Mouse (Mus musculus): ENCODE results near the gene Gabarap. TPM values are rescaled to one million over a fixed set of nuclear protein-coding genes. Genes with fewer than 3 reads are reported as not detected.

The Gabarap gene
- total and polyA plus RNA-seq, 2 experiments: 175 to 430 TPM

- Histone ChIP-seq H3K27me3 (ENCODE audit: control insufficient read depth, insufficient read depth, low read length) (no peaks in the 10 kb centered on the region), H3K9ac (ENCODE audit: low read depth, low read length) (peak overlapping the region; percentile 24), H3K79me2 (ENCODE audit: control insufficient read depth, insufficient read depth, low read length) (peaks cover 16% of the 10 kb centered on the region; the same call in 1 of the 2 replicates), H3K4me3 (ENCODE audit: insufficient read depth, low read depth, low read length) (peak overlapping the region; percentile 1; the same call in 1 of the 2 replicates), H3K4me1 (ENCODE audit: control insufficient read depth, insufficient read depth, low read length) (peaks cover 5% of the 10 kb centered on the region; the same call in 1 of the 2 replicates), H3K36me3 (ENCODE audit: control insufficient read depth, insufficient read depth, low read length) (peaks cover 23% of the 10 kb centered on the region), H3K27ac (replicated peaks; ENCODE audit: insufficient read depth, low read depth, low read length) (peak overlapping the region; percentile 19; the same call in 1 of the 2 replicates)
- TF ChIP-seq CTCF (IDR thresholded peaks at IDR 0.05; ENCODE audit: low read depth, low read length): no peak
- no peak for TF ChIP-seq POLR2A (IDR thresholded peaks at IDR 0.05; ENCODE audit: extremely low read depth, insufficient read depth, low read length)
- peak; percentile 64 for DNase-seq (ENCODE audit: extremely low read depth, low read depth, low spot score)
- WGBS: 10% methylated on average over 10 of the region's 10 CpGs
These were observed 1.5 kb downstream of the Gabarap start for GRCm38 (mm10) chr11:69992396-69992795.

DNA sequence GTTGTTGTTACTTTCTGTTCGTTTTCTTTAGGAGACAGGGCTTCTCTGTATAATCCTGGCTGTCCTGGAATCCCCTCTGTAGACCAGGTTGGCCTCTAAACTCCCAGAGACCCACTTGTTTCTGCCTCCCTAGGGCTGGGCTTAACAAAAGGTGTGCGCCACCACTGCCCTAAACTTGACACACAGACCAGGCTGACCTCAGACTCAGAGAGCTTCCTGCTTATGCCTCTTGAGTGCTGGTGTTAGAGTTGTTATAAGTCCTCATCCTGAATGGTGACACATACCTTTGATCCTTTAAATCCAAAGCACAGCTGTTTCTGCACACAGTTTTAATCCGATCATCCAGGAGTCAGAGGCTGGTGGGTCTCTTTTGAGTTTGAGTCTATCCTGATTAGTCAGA lies 2.0 kb downstream of the Gabarap start:
- Histone ChIP-seq H3K4me3 (ENCODE audit: insufficient read depth, low read depth, low read length) (no peak overlapping the region), H3K27ac (replicated peaks; ENCODE audit: insufficient read depth, low read depth, low read length) (no peak overlapping the region; the same call in 1 of the 2 replicates)

DNA sequence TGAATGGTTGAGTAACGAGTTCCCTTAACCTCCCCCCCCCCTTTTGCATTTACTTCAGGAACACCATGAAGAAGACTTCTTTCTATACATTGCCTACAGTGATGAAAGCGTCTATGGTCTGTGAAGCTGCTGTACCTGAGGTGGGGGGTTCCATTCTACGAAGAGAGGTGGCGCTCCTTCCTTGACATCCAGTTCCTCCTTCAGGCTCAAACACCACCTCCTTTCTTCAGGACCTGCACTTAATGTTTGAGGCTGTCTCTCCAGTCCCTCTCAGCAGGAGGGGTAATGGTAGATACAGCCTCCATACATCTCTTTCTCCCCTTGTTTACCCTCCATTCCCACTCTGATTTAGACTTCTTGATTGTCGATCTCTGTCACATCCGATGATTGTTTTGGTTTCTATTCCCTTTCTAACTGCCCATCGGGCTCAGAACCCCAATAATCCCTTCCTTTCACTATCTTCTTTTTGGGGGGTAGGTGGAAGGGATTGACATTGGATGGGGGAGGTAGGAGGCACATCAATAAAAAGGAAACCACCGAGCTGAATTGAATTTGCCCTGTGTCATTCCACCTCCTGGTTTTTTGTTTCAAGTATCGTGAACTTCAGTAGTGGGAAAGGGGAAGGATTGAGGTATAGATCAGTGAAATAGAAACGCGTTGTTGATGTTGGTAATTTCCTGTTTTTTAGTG lies 3.6 kb downstream of the Gabarap start:
- 81% methylated on average over 11 of the region's 11 CpGs for WGBS
- no peak overlapping the region for H3K27ac ChIP-seq (replicated peaks; ENCODE audit: insufficient read depth, low read depth, low read length)

More for the DNA sequence above, 2.0 kb downstream of the Gabarap start:
- 82% methylated on average over 3 of the region's 3 CpGs for WGBS
- H3K27me3 ChIP-seq (ENCODE audit: control insufficient read depth, insufficient read depth, low read length): no peaks in the 10 kb centered on the region
- H3K79me2 ChIP-seq (ENCODE audit: control insufficient read depth, insufficient read depth, low read length): peaks cover 16% of the 10 kb centered on the region; the same call in 1 of the 2 replicates
- peaks cover 19% of the 10 kb centered on the region for H3K36me3 ChIP-seq (ENCODE audit: control insufficient read depth, insufficient read depth, low read length)
- DNase-seq (ENCODE audit: extremely low read depth, low read depth, low spot score): no peak
- H3K4me1 ChIP-seq (ENCODE audit: control insufficient read depth, insufficient read depth, low read length): peaks cover 5% of the 10 kb centered on the region; the same call in 1 of the 2 replicates
- H3K9ac ChIP-seq (ENCODE audit: low read depth, low read length): no peak overlapping the region
- TF ChIP-seq POLR2A (IDR thresholded peaks at IDR 0.05; ENCODE audit: extremely low read depth, insufficient read depth, low read length): no peak
- no peak for TF ChIP-seq CTCF (IDR thresholded peaks at IDR 0.05; ENCODE audit: low read depth, low read length)

GRCm38 (mm10) chr11:69995391-69995960 lies 4.5 kb downstream of the Gabarap start, which contains the start of gene Phf23:
TSS of gene Phf23 (plus strand) at chr11:69995777.
- Histone ChIP-seq H3K9ac (ENCODE audit: low read depth, low read length) (peak within 1 kb of the TSS; percentile 85), H3K27ac (replicated peaks; ENCODE audit: insufficient read depth, low read depth, low read length) (peak within 1 kb of the TSS; percentile 79), H3K27me3 (ENCODE audit: control insufficient read depth, insufficient read depth, low read length) (no peaks in the 10 kb centered on the region), H3K4me3 (ENCODE audit: insufficient read depth, low read depth, low read length) (peak within 1 kb of the TSS; percentile 85), H3K4me1 (ENCODE audit: control insufficient read depth, insufficient read depth, low read length) (peaks cover 5% of the 10 kb centered on the region; the same call in 1 of the 2 replicates), H3K36me3 (ENCODE audit: control insufficient read depth, insufficient read depth, low read length) (peaks cover 11% of the 10 kb centered on the region; the same call in 1 of the 2 replicates), H3K79me2 (ENCODE audit: control insufficient read depth, insufficient read depth, low read length) (peaks cover 16% of the 10 kb centered on the region; the same call in 1 of the 2 replicates)
- under 1% methylated on average over 34 of the region's 36 CpGs for WGBS
- peak; percentile 80; the same call in 1 of the 2 replicates for TF ChIP-seq POLR2A (IDR thresholded peaks at IDR 0.05; ENCODE audit: extremely low read depth, insufficient read depth, low read length)
- TF ChIP-seq CTCF (IDR thresholded peaks at IDR 0.05; ENCODE audit: low read depth, low read length): peak; percentile 42; the same call in 1 of the 2 replicates
- DNase-seq (ENCODE audit: extremely low read depth, low read depth, low spot score): peak; percentile 98

More for the DNA sequence above, 3.6 kb downstream of the Gabarap start:
- Histone ChIP-seq H3K4me3 (ENCODE audit: insufficient read depth, low read depth, low read length) (no peak overlapping the region), H3K27me3 (ENCODE audit: control insufficient read depth, insufficient read depth, low read length) (no peaks in the 10 kb centered on the region), H3K4me1 (ENCODE audit: control insufficient read depth, insufficient read depth, low read length) (peaks cover 5% of the 10 kb centered on the region; the same call in 1 of the 2 replicates), H3K79me2 (ENCODE audit: control insufficient read depth, insufficient read depth, low read length) (peaks cover 16% of the 10 kb centered on the region; the same call in 1 of the 2 replicates), H3K9ac (ENCODE audit: low read depth, low read length) (no peak overlapping the region), H3K36me3 (ENCODE audit: control insufficient read depth, insufficient read depth, low read length) (peaks cover 10% of the 10 kb centered on the region; the same call in 1 of the 2 replicates)
- TF ChIP-seq POLR2A (IDR thresholded peaks at IDR 0.05; ENCODE audit: extremely low read depth, insufficient read depth, low read length): no peak
- no peak for TF ChIP-seq CTCF (IDR thresholded peaks at IDR 0.05; ENCODE audit: low read depth, low read length)
- DNase-seq (ENCODE audit: extremely low read depth, low read depth, low spot score): no peak

DNA sequence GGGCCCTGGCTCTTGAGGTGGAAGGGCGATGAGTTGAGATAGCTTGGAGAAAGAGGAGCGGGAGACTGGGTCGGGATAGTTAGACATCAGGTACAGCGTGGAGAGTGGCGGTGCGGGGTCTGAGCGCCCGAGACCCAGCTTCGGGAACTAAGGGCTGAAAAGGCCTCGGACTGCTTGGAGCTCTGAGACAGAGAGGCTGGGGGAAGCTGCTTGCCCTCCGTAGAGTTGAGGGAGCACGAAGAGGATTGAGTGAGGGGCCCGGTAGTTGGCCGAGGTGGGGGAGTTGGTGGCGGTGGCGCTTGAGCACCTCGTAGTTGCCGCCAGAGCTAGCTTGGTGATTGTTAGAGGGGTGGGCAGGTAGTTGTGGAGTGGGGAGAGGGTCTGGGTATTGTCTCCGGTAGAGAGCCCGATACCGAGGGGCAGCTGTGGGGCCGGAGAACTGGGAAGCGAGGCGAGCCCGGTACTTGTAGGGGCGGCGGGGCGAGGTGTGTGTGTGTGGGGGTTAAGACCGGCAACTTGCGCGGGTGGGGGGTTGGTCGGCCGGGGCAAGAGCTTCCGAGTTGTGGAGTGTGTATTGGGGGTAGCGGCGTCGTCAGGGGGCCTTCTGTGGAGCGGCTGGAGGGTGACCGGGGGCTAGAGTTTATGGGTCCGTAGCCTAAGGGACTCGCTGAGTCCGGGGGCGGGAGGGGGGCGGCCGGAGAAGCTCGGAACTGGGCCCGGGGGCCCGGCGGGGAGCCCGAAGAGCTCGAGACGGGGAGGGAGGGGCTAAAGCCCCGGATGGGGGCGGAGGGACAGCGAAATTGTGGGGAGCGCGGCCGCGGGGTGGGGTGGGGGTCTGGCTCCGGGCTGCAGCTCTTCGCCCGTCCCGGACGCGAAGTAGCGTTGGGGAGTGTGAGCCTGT lies 5.5 kb downstream of the Gabarap start:
- Histone ChIP-seq H3K79me2 (ENCODE audit: control insufficient read depth, insufficient read depth, low read length) (peaks cover 22% of the 10 kb centered on the region; the same call in 1 of the 2 replicates), H3K4me1 (ENCODE audit: control insufficient read depth, insufficient read depth, low read length) (peaks cover 11% of the 10 kb centered on the region; the same call in 1 of the 2 replicates), H3K27me3 (ENCODE audit: control insufficient read depth, insufficient read depth, low read length) (no peaks in the 10 kb centered on the region), H3K9ac (ENCODE audit: low read depth, low read length) (peak overlapping the region; percentile 85), H3K36me3 (ENCODE audit: control insufficient read depth, insufficient read depth, low read length) (peaks cover 11% of the 10 kb centered on the region; the same call in 1 of the 2 replicates), H3K4me3 (ENCODE audit: insufficient read depth, low read depth, low read length) (peak overlapping the region; percentile 85), H3K27ac (replicated peaks; ENCODE audit: insufficient read depth, low read depth, low read length) (peak overlapping the region; percentile 83)
- TF ChIP-seq POLR2A (IDR thresholded peaks at IDR 0.05; ENCODE audit: extremely low read depth, insufficient read depth, low read length) (no peak), CTCF (IDR thresholded peaks at IDR 0.05; ENCODE audit: low read depth, low read length) (no peak)
- under 1% methylated on average over 54 of the region's 66 CpGs for WGBS
- DNase-seq (ENCODE audit: extremely low read depth, low read depth, low spot score): no peak

All from liver, adult 2 months (tissue).